Mouse (Mus musculus) testis, adult 2 months (tissue): ENCODE measurements at regions not wholly inside any gene's neighbourhood (a gene's known extent, or its start where the extent isn't known, plus 50 kb on each side); places are given as distances from the start of the nearest gene placed in this dataset.

Experiments used
- H3K27ac ChIP-seq: fragments of 200-500 bp; 2 replicates; pipeline ENCODE4 v1.5.1; 2012; ENCODE audit warnings: low read depth, low read length; ENCODE audit not compliant: control insufficient read depth, insufficient read depth
- H3K27me3 ChIP-seq: fragments of 200-500 bp; 2 replicates; pipeline ENCODE4 v1.6.1; 2012; ENCODE audit warnings: mild to moderate bottlenecking, low read length, moderate library complexity; ENCODE audit not compliant: control insufficient read depth, insufficient read depth
- H3K36me3 ChIP-seq: fragments of 200-500 bp; 2 replicates; pipeline ENCODE4 v1.6.1; 2012; ENCODE audit warnings: mild to moderate bottlenecking, low read length; ENCODE audit not compliant: control insufficient read depth, insufficient read depth
- H3K4me1 ChIP-seq: fragments of 200-500 bp; 2 replicates; pipeline ENCODE4 v1.6.1; 2012; ENCODE audit warnings: low read length; ENCODE audit not compliant: control insufficient read depth, insufficient read depth
- H3K4me3 ChIP-seq: fragments of 200-500 bp; 2 replicates; pipeline ENCODE4 v1.5.1; 2012; ENCODE audit warnings: low read depth, mild to moderate bottlenecking, low read length, moderate library complexity, mixed read lengths; ENCODE audit not compliant: control insufficient read depth
- CTCF ChIP-seq: fragments of 200-500 bp; IDR thresholded peaks from 2 replicates; pipeline ENCODE4 v1.5.1; 2012; ENCODE audit warnings: low read depth, mild to moderate bottlenecking, inconsistent platforms, low read length, moderate library complexity; ENCODE audit not compliant: control insufficient read depth, insufficient read depth, insufficient replicate concordance
- POLR2A ChIP-seq: fragments of 200-500 bp; IDR thresholded peaks from 2 replicates; pipeline ENCODE4 v1.6.1; 2012; ENCODE audit warnings: low read depth, mild to moderate bottlenecking, inconsistent platforms, low read length, moderate library complexity; ENCODE audit not compliant: control insufficient read depth

DNA sequence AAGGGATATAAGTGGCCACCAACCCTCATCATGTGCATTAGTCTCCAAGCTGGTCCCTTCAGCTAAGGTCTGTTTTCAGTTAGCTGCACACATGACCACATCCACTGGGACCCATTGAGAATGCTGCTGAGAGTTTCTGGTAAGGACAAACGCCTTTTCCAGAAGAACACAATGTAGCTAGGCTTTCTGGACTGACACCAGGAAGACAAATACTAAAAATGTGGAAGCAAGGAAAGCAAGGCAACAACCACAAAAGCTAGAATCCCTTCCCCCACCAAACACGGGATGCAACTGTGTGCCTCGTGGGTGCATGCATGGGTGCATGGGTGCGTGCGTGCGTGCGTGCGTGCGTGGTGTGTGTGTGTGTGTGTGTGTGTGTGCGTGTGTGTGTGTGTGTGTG is 359.4 kb upstream of the Klf4 start:
- Histone ChIP-seq H3K27ac (no peak overlapping the region), H3K4me3 (no peak overlapping the region), H3K36me3 (no peaks in the 10 kb centered on the region), H3K27me3 (no peaks in the 10 kb centered on the region), H3K4me1 (no peaks in the 10 kb centered on the region)
- TF ChIP-seq POLR2A (no peak), CTCF (no peak)

GRCm38 (mm10) chr4:55887581-55887980 is 355.3 kb upstream of the Klf4 start:
- no peak overlapping the region for H3K4me3 ChIP-seq

GRCm38 (mm10) chr4:55882541-55882940 is 350.3 kb upstream of the Klf4 start:
- no peak overlapping the region for H3K27ac ChIP-seq
- no peaks in the 10 kb centered on the region for H3K27me3 ChIP-seq
- H3K4me1 ChIP-seq: no peaks in the 10 kb centered on the region
- no peaks in the 10 kb centered on the region for H3K36me3 ChIP-seq
- TF ChIP-seq CTCF: no peak
- H3K4me3 ChIP-seq: no peak overlapping the region

More at GRCm38 (mm10) chr4:55887581-55887980, 355.3 kb upstream of the Klf4 start:
- Histone ChIP-seq H3K27ac (no peak overlapping the region), H3K36me3 (no peaks in the 10 kb centered on the region), H3K27me3 (no peaks in the 10 kb centered on the region), H3K4me1 (no peaks in the 10 kb centered on the region)
- no peak for TF ChIP-seq CTCF

DNA sequence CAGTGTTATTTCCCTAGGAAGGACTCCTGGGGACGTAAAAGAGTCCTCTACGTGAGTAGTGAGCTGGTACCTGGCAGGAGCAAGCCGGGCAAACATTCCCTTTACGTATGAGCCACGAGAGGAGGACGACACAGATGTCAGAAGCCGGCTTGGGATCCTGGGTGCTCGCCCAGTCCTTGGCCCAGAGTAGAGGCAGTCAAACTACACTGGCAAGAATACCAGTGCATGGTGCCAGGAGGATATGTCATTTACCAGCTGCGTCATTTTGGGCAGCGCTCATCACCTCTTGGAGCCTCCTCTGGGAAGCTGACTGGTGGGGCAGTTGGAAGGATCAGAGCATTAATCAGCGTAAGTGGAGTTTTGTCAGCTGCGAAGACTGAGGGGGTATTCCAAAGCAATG is 343.0 kb upstream of the Klf4 start:
- TF ChIP-seq POLR2A (no peak), CTCF (no peak)
- Histone ChIP-seq H3K4me3 (no peak overlapping the region), H3K27me3 (no peaks in the 10 kb centered on the region), H3K36me3 (no peaks in the 10 kb centered on the region), H3K4me1 (no peaks in the 10 kb centered on the region; the same call in 1 of the 2 replicates), H3K27ac (no peak overlapping the region)

DNA sequence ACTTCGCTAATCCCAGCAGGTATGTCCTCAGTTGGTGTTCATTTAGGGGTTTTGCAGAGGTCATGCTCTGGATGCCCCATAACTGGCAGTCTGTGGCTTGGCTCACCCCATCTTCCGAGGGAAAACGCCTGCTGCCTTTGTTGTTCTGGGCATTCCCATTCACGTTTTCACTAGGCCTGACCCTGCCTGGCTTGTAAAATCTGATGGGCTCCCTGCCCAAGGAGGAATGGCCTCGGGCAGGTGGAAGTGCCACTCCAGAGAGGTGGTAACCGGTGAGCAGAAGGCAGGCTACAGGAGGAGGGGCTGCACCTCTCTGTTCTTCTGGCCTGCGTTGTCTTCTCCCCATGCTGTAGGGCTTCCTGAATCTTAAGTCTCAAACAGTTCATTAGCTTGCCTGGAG is 342.6 kb upstream of the Klf4 start:
- TF ChIP-seq POLR2A (no peak), CTCF (no peak)
- H3K4me3 ChIP-seq: no peak overlapping the region
- H3K27ac ChIP-seq: no peak overlapping the region
- H3K27me3 ChIP-seq: no peaks in the 10 kb centered on the region
- no peaks in the 10 kb centered on the region; the same call in 1 of the 2 replicates for H3K4me1 ChIP-seq
- no peaks in the 10 kb centered on the region for H3K36me3 ChIP-seq

GRCm38 (mm10) chr4:55874276-55874675 is 342.0 kb upstream of the Klf4 start:
- H3K36me3 ChIP-seq: no peaks in the 10 kb centered on the region
- no peaks in the 10 kb centered on the region; the same call in 1 of the 2 replicates for H3K4me1 ChIP-seq
- H3K27ac ChIP-seq: no peak overlapping the region
- H3K4me3 ChIP-seq: no peak overlapping the region
- H3K27me3 ChIP-seq: no peaks in the 10 kb centered on the region
- TF ChIP-seq POLR2A: no peak
- no peak for TF ChIP-seq CTCF

GRCm38 (mm10) chr4:55860055-55860454 is 327.8 kb upstream of the Klf4 start:
- Histone ChIP-seq H3K4me1 (no peaks in the 10 kb centered on the region), H3K36me3 (no peaks in the 10 kb centered on the region), H3K27ac (no peak overlapping the region), H3K4me3 (no peak overlapping the region), H3K27me3 (no peaks in the 10 kb centered on the region)
- TF ChIP-seq POLR2A (no peak), CTCF (no peak)

- H3K27ac ChIP-seq: no peak overlapping the region
- H3K4me1 ChIP-seq: no peaks in the 10 kb centered on the region
- no peak overlapping the region for H3K4me3 ChIP-seq
- no peaks in the 10 kb centered on the region for H3K36me3 ChIP-seq
- TF ChIP-seq POLR2A (no peak), CTCF (no peak)
- H3K27me3 ChIP-seq: no peaks in the 10 kb centered on the region
Observed at GRCm38 (mm10) chr4:55859211-55859761, 327.0 kb upstream of the Klf4 start.
